Mouse (Mus musculus): Measurements from ENCODE around the gene 1110004F10Rik.

DNA sequence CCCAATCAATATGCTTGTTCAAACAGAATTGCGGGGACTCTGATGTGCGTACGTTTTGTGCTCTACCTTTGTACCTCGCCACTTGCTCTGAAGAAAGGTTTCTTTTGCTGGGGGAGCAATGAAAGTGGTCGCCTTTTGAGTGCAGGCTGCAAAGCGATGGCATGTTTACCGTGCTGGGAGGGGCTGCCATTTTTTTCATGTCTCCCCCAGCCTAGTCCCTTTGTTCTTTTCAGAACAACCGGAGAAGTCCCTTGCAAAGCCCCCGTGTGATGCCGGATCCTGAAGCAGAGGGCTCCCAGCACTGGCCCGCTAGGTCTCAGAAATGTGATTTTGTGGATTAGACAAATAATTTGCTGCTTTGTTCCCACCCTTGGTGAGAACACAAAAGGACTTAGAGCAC, 82.0 kb downstream of the 1110004F10Rik start:
- TF ChIP-seq POLR2A (IDR thresholded peaks at IDR 0.05; ENCODE audit: extremely low read depth, insufficient read depth, low read length): no peak
- TF ChIP-seq CTCF (IDR thresholded peaks at IDR 0.05; ENCODE audit: extremely low read depth, insufficient read depth, low read length): no peak
